Mouse (Mus musculus) adrenal gland, adult 8-10 months (tissue): ENCODE results near the gene Astn1. TPM values are rescaled to one million over a fixed set of nuclear protein-coding genes. Genes with fewer than 3 reads are reported as not detected.

ENCODE experiments used
- DNase-seq: peaks from one replicate; pipeline ENCODE4 v3.0.0; 2022
- total RNA-seq, 4 experiments: library from RNA; stranded (reverse); gene quantifications; 2 replicates each; pipeline ENCODE4 v1.2.4; 2022

The Astn1 gene
- total RNA-seq, 4 experiments from 2014 or later: 13.2 to 21.4 (median 14.4) TPM

GRCm38 (mm10) chr1:158536867-158537266 is 174.8 kb downstream of the Astn1 start:
- no peak for DNase-seq

GRCm38 (mm10) chr1:158545095-158545494 is 183.0 kb downstream of the Astn1 start:
- no peak for DNase-seq

- no peak for DNase-seq
Observed at GRCm38 (mm10) chr1:158546513-158546912, 184.4 kb downstream of the Astn1 start.

- DNase-seq: no peak
Observed at GRCm38 (mm10) chr1:158547592-158548211, 185.6 kb downstream of the Astn1 start.

- DNase-seq: no peak
Observed at GRCm38 (mm10) chr1:158548319-158548718, 186.2 kb downstream of the Astn1 start.

GRCm38 (mm10) chr1:158549616-158550015 is 187.5 kb downstream of the Astn1 start:
- DNase-seq: no peak

- no peak for DNase-seq
Observed at GRCm38 (mm10) chr1:158551951-158552350, 189.9 kb downstream of the Astn1 start.

- no peak for DNase-seq
Observed at GRCm38 (mm10) chr1:158553341-158553740, 191.3 kb downstream of the Astn1 start.

GRCm38 (mm10) chr1:158554020-158554505 is 192.0 kb downstream of the Astn1 start:
- DNase-seq: no peak

- no peak for DNase-seq
Observed at GRCm38 (mm10) chr1:158573168-158573567, 211.1 kb downstream of the Astn1 start.

GRCm38 (mm10) chr1:158573597-158573996 is 211.5 kb downstream of the Astn1 start:
- no peak for DNase-seq

- no peak for DNase-seq
Observed at GRCm38 (mm10) chr1:158575997-158576396, 213.9 kb downstream of the Astn1 start.

GRCm38 (mm10) chr1:158581806-158582205 is 219.7 kb downstream of the Astn1 start:
- no peak for DNase-seq

- DNase-seq: no peak
Observed at GRCm38 (mm10) chr1:158588903-158589302, 226.8 kb downstream of the Astn1 start.

GRCm38 (mm10) chr1:158596726-158597448 is 234.8 kb downstream of the Astn1 start:
- peak; percentile 17 for DNase-seq

- no peak for DNase-seq
Observed at GRCm38 (mm10) chr1:158597996-158598395, 235.9 kb downstream of the Astn1 start.

- no peak for DNase-seq
Observed at GRCm38 (mm10) chr1:158599435-158599834, 237.4 kb downstream of the Astn1 start.

- no peak for DNase-seq
Observed at GRCm38 (mm10) chr1:158603056-158603455, 241.0 kb downstream of the Astn1 start.

- DNase-seq: no peak
Observed at GRCm38 (mm10) chr1:158604149-158604548, 242.1 kb downstream of the Astn1 start.

GRCm38 (mm10) chr1:158605597-158605996 is 243.5 kb downstream of the Astn1 start:
- DNase-seq: no peak

- no peak for DNase-seq
Observed at GRCm38 (mm10) chr1:158606324-158606723, 244.3 kb downstream of the Astn1 start.

- no peak for DNase-seq
Observed at GRCm38 (mm10) chr1:158607201-158607600, 245.1 kb downstream of the Astn1 start.

GRCm38 (mm10) chr1:158615202-158615601 is 253.1 kb downstream of the Astn1 start:
- no peak for DNase-seq

GRCm38 (mm10) chr1:158617943-158618342 is 255.9 kb downstream of the Astn1 start:
- DNase-seq: no peak
